Mouse (Mus musculus) olfactory bulb, adult 2 months (tissue): ENCODE data around the gene Cmtm4.

Experiments used
- CTCF ChIP-seq: fragments of 200-500 bp; IDR thresholded peaks from 2 replicates; pipeline ENCODE4 v1.5.1; 2012; ENCODE audit warnings: low read depth, mild to moderate bottlenecking, low read length, moderate library complexity; ENCODE audit not compliant: insufficient read depth
- POLR2A ChIP-seq: fragments of 200-500 bp; IDR thresholded peaks from 2 replicates; pipeline ENCODE4 v1.6.1; 2012; ENCODE audit warnings: mild to moderate bottlenecking, low read depth, low read length, moderate library complexity; ENCODE audit not compliant: insufficient read depth

DNA sequence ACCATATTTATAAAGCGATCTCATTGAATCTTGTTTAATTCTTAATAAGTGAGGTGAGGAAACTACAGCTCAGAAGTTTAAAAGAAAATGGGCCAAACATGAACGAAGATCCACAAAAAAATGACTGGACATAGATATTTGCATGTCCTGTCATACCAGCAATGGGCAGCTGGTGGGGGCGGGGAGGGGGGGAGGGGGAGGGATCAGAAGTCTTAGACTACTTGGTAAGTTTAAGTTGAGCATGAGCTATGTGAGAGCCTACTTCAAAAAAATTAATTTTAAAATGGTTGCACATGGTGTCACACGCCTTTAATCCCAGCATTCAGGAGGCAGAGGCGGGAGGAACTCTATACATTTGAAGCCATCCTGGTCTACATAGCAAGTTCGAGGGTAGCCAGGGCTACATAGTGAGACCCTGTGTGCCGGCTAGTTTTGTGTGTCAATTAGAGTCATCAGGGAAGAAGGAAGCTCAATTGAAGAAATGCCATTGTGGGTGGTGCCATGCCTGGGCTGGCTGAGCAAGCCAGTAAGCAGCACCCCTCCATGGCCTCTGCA, 47.6 kb upstream of the Cmtm4 start:
- TF ChIP-seq CTCF (no peak), POLR2A (no peak)
